Mouse (Mus musculus): Measurements from ENCODE around the gene Fnbp1.

DNA sequence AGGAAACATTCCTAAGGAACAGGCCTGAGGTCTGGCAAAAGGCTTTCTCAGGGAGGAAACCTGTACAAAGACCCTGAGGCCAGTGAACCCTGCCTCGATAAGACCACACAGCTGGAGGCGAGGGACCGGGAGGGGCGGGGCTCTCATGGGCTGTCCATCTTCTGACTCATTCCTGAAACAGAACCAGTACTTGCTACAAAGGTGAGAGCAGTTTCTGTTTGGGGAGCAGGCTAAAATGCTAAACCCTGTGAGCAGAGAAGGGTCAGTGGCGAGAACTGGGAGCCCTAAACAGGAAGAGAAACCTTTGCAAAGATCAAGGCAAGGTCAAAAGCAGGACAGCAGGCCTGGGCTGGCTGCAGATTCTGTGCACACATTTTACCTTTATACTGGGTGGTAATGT lies 47.2 kb downstream of the Fnbp1 start:
- TF ChIP-seq EP300 (optimal IDR thresholded peaks at IDR 0.05) (no peak), CTCF (IDR thresholded peaks at IDR 0.05; ENCODE audit: low read depth) (no peak)
